Mouse (Mus musculus): ENCODE measurements around the gene Olfr646.

Olfr646 gene

GRCm38 (mm10) chr7:104104757-104104972, at the start of gene Olfr646:
Gene Olfr646 (plus strand): TSS chr7:104104873.
- DNase-seq (ENCODE audit: extremely low read depth, insufficient read length, low spot score): no peak

DNA sequence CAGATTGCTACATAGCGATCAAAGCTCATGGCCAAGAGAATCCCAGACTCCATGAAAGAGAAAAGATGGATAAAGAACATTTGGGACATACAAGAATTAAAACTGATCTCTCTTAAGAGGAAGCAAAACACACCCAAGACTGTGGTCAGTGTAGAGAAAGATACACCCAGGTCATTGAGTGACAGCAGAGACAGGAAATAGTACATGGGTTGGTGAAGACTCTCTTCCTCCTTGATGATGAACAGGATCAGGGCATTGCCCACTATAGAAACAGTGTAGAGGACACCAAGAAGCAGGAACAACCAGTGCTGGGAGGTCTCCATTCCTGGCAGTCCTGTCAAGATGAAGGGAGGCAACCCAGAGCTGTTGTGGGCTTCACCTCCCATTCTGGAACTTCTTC, 45.5 kb upstream of the Olfr646 start:
- no peak for DNase-seq (ENCODE audit: extremely low read depth, insufficient read length, low spot score)

DNA sequence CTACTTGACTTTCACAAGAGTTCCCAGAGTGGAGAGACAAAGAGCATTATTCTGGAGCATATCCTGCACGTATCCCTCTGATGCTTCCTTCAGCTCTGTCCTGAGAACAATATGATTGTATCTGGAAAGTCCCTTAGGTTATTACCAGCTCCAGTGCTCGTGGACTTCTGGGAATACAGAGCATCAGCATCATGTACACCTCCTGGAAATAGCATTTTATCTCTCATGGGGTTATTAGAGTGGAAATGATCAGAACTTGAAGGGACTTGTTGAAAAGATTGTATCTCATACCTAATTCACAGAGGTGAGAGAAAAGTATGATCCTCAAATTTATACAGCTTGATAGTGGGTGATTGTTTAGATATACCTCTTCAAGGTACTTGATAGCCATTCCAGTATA, 43.3 kb upstream of the Olfr646 start, which contains the start of gene 4930516K23Rik:
TSS of gene 4930516K23Rik (minus strand) at position 101 of the 400 bp plus-strand sequence.
- no peak for DNase-seq (ENCODE audit: extremely low read depth, insufficient read length, low spot score)

- DNase-seq (ENCODE audit: extremely low read depth, insufficient read length, low spot score): no peak
Measured at GRCm38 (mm10) chr7:104071769-104072168, 32.9 kb upstream of the Olfr646 start, which contains the start of gene Olfr644. Gene Olfr644 (minus strand): TSS chr7:104071869.

- DNase-seq (ENCODE audit: extremely low read depth, insufficient read length, low spot score): no peak
Measured at GRCm38 (mm10) chr7:104085365-104085764, 19.3 kb upstream of the Olfr646 start, which contains the start of gene Olfr645. Gene Olfr645 (minus strand): TSS chr7:104085465.

DNA sequence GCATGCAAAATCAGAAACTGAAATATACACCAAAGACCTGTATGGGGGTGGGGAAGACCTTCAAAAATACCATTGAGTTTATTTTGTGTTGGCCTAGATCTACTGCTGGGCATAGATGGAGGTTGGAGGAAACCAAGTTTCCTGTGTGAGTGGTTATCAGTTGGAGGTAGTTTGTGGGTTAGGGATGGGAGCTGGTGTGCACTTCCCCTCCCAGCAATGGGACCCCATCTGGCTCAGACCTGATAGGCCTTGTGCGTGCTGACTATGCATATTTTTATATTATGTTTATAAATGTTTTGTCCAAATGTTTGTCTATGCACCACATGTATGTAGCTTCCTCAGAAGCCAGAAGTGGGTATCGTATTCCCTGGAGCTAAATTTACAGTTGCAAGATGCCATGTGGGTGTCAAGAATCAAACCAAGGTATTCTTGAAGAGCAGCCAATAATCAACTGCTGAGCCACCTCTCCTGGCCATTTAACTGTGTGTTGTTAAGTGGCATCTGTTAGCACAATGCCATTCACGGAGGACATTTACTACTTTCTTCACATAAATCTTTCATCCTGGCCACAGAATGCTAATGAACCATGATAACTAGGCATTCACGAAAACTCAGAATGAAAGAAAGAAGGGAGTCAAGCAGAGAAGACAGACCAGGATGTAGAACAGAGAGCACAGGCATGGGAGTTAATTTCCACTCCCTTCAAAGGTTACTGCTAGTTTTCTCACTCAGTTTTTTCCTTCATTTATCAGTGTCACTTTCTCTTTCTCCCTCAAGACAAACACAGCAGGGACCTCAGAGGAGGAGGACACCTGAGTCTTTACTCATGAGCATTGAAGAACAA, 538 bp upstream of the Olfr646 start:
- DNase-seq (ENCODE audit: extremely low read depth, insufficient read length, low spot score): no peak

GRCm38 (mm10) chr7:104129726-104130125, 25.1 kb downstream of the Olfr646 start, which contains the start of gene Ubqln5:
Gene Ubqln5 (minus strand): TSS chr7:104129826.
- DNase-seq (ENCODE audit: extremely low read depth, insufficient read length, low spot score): no peak

GRCm38 (mm10) chr7:104137305-104137704, 32.6 kb downstream of the Olfr646 start, which contains the start of gene Olfr643:
Gene Olfr643 (minus strand): TSS chr7:104137405.
- no peak for DNase-seq (ENCODE audit: extremely low read depth, insufficient read length, low spot score)

DNA sequence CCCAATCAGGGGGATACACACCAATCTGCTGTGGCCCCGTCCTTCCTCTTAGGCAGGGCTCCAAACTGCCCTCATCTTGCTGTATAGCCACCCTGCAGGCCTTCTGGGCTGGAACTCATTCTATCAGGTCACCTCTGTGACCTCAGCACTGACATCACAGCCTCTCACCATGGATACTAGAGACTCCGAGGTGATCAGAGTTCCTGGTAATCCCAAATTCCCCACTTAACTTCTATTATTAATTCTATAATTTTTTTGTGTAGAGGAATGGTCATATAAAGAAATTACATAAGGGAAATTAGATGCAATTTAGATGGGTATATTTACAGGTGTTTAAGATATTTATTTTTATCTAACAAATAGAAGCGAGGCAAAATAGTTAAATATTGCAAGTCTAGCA, 38.5 kb downstream of the Olfr646 start, which contains the start of gene Ubqln3:
TSS of gene Ubqln3 (minus strand) at position 101 of the 400 bp plus-strand sequence.
- no peak for DNase-seq (ENCODE audit: extremely low read depth, insufficient read length, low spot score)

DNA sequence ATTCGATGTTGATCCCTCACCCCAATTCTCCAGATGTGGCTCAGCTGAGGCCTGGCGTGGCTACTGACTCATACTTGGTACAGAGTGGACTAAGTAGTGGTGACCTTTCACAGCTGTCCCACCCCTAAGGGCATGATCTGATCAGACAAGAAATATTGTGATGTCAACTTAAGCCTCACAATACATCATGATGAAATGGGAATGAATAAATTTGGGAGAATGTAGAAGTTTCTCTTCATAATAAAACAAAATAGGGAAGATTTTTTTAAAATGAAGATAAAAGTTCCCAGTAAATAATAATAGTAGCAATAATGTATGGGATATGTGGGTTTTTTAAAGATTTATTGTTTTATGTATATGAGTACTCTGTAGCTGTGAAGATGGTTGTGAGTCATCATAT, 45.8 kb downstream of the Olfr646 start, which contains the start of gene Ubqlnl:
TSS of gene Ubqlnl (minus strand) at position 101 of the 400 bp plus-strand sequence.
- no peak for DNase-seq (ENCODE audit: extremely low read depth, insufficient read length, low spot score)
